Mouse (Mus musculus) embryonic fibroblast, embryonic 13.5 days (primary cell): ENCODE measurements at regions not wholly inside any gene's neighbourhood (a gene's known extent, or its start where the extent isn't known, plus 50 kb on each side); places are given as distances from the start of the nearest gene placed in this dataset.

Experiments
- CTCF ChIP-seq: IDR thresholded peaks from 2 replicates; pipeline ENCODE4 v1.5.1; 2011; ENCODE audit warnings: mild to moderate bottlenecking, control low read depth, low read length, moderate library complexity, borderline replicate concordance; ENCODE audit not compliant: insufficient read depth
- POLR2A ChIP-seq: IDR thresholded peaks from 2 replicates; pipeline ENCODE4 v1.6.1; 2011; ENCODE audit warnings: low read depth, mild to moderate bottlenecking, control low read depth, low read length, moderate library complexity

DNA sequence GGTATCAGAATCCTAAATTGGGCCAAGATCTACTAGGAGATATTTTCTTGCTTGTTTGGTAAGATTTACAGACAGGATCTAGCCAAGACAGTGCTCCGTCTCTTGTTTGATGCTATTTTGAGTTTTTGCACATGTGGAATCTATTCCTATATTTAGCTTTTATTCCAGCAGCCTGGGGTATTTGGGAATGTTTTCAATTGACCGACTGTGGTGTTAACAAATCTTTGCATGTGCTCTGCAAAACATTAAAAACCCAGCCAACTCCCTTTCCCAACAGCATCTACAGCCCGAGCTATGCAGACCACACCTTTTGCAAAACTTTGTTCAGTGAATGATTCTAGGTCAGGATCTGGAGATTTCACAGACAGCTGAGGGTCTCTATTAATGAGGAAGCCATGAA, 317.7 kb upstream of the Gm10131 start:
- TF ChIP-seq CTCF (no peak), POLR2A (no peak)
